Mouse (Mus musculus) retina, postnatal 1 day (tissue): ENCODE results near the gene Zbtb5.
"Not testable (repeated sequence)": the region's sequence is repeated elsewhere in the genome, so short reads cannot be mapped to it uniquely, and the experiment has no call there.

Source experiments
- DNase-seq: peaks from one replicate; pipeline ENCODE4 v3.0.0-alpha.2; 2012

The Zbtb5 gene

GRCm38 (mm10) chr4:45010806-45011415 lies 1.3 kb downstream of the Zbtb5 start:
- no peak for DNase-seq

- no peak for DNase-seq
Observed at GRCm38 (mm10) chr4:45005452-45005851, 6.8 kb downstream of the Zbtb5 start.

GRCm38 (mm10) chr4:45000001-45000400 lies 12.2 kb downstream of the Zbtb5 start:
- no peak for DNase-seq

- DNase-seq: peak; percentile 24
Observed at GRCm38 (mm10) chr4:44998071-44998470, 14.1 kb downstream of the Zbtb5 start.

- no peak for DNase-seq
Observed at GRCm38 (mm10) chr4:44994776-44995175, 17.4 kb downstream of the Zbtb5 start.

GRCm38 (mm10) chr4:44993847-44994246 lies 18.4 kb downstream of the Zbtb5 start:
- DNase-seq: no peak

- not testable (repeated sequence) for DNase-seq
Observed at GRCm38 (mm10) chr4:44993179-44993578, 19.0 kb downstream of the Zbtb5 start.

- not testable (repeated sequence) for DNase-seq
Observed at GRCm38 (mm10) chr4:44992330-44992729, 19.9 kb downstream of the Zbtb5 start.

- no peak for DNase-seq
Observed at GRCm38 (mm10) chr4:44990560-44990959, 21.7 kb downstream of the Zbtb5 start.

GRCm38 (mm10) chr4:44983131-44983740 lies 29.0 kb downstream of the Zbtb5 start:
- no peak for DNase-seq

GRCm38 (mm10) chr4:44982440-44983130 lies 29.6 kb downstream of the Zbtb5 start:
- no peak for DNase-seq

GRCm38 (mm10) chr4:44981974-44982287 lies 30.3 kb downstream of the Zbtb5 start:
- no peak for DNase-seq

GRCm38 (mm10) chr4:44981280-44981973 lies 30.8 kb downstream of the Zbtb5 start, which contains the start of gene Grhpr:
Gene Grhpr, plus strand, starts transcription at chr4:44981395.
- peak; percentile 91 for DNase-seq

GRCm38 (mm10) chr4:44979794-44980338 lies 32.3 kb downstream of the Zbtb5 start:
- no peak for DNase-seq

GRCm38 (mm10) chr4:44978175-44978574 lies 34.0 kb downstream of the Zbtb5 start:
- DNase-seq: no peak

- no peak for DNase-seq
Observed at GRCm38 (mm10) chr4:44976921-44977710, 35.1 kb downstream of the Zbtb5 start.

- DNase-seq: no peak
Observed at GRCm38 (mm10) chr4:44976026-44976615, 36.1 kb downstream of the Zbtb5 start.

- DNase-seq: no peak
Observed at GRCm38 (mm10) chr4:44974331-44974730, 37.9 kb downstream of the Zbtb5 start.

GRCm38 (mm10) chr4:44973871-44974270 lies 38.3 kb downstream of the Zbtb5 start:
- no peak for DNase-seq

GRCm38 (mm10) chr4:44973450-44973849 lies 38.8 kb downstream of the Zbtb5 start:
- DNase-seq: peak; percentile 94

- DNase-seq: peak; percentile 86
Observed at GRCm38 (mm10) chr4:44970612-44971110, 41.6 kb downstream of the Zbtb5 start.

GRCm38 (mm10) chr4:44970056-44970455 lies 42.2 kb downstream of the Zbtb5 start:
- DNase-seq: no peak
